Mouse (Mus musculus): Measurements from ENCODE around the gene Gm8906.
"Not testable (repeated sequence)": the region's sequence is repeated elsewhere in the genome, so short reads cannot be mapped to it uniquely, and the experiment has no call there.

Gene Gm8906

GRCm38 (mm10) chr5:11502385-11502784, at the start of gene Gm8906:
TSS of gene Gm8906 (plus strand) at chr5:11502685.
- in situ Hi-C loops (cut with MboI; ENCODE audit: unreplicated experiment in 2 of 2) = not testable (repeated sequence)

All from v-Abl transformed pro-B cells (cell line).